Mouse (Mus musculus) right cerebral cortex, postnatal 36 days (tissue): ENCODE results near the gene Mrpl1.

ENCODE experiments used
- DNase-seq, 2 experiments: peaks; one replicate each; pipeline ENCODE4 v3.0.0; 2022; ENCODE audit warnings: low spot score in 2 of 2, mixed read lengths in 1 of 2

The Mrpl1 gene

GRCm38 (mm10) chr5:96308645-96309044 lies 99.4 kb downstream of the Mrpl1 start:
- DNase-seq = no peak

GRCm38 (mm10) chr5:96309566-96309965 lies 100.3 kb downstream of the Mrpl1 start:
- DNase-seq = no peak

GRCm38 (mm10) chr5:96311677-96312076 lies 102.4 kb downstream of the Mrpl1 start:
- DNase-seq = no peak
